Mouse (Mus musculus) forebrain, embryonic 10.5 days (tissue): ENCODE measurements around the gene Col4a1. TPM values are rescaled to one million over a fixed set of nuclear protein-coding genes. Genes with fewer than 3 reads are reported as not detected.
A peak's percentile ranks its signal among the peaks of the same experiment; 100 is the strongest.

Source experiments
- DNase-seq: peaks from one replicate; pipeline ENCODE4 v3.0.0-alpha.2; 2017; ENCODE audit warnings: low spot score; ENCODE audit errors: extremely low spot score
- H3K27ac ChIP-seq: fragments of 300-500 bp; sonication (generic); 2 replicates; pipeline ENCODE4 v1.5.1; 2016; ENCODE audit warnings: mild to moderate bottlenecking
- H3K27me3 ChIP-seq: fragments of 300-500 bp; sonication (generic); 2 replicates; pipeline ENCODE4 v1.6.1; 2016; ENCODE audit warnings: mild to moderate bottlenecking; ENCODE audit not compliant: poor library complexity, severe bottlenecking
- H3K36me3 ChIP-seq: fragments of 300-500 bp; sonication (generic); replicated peaks from 2 replicates; pipeline ENCODE4 v1.6.1; 2016; ENCODE audit warnings: mild to moderate bottlenecking, moderate library complexity
- H3K4me1 ChIP-seq: fragments of 300-500 bp; sonication (generic); 2 replicates; pipeline ENCODE4 v1.6.1; 2016
- H3K4me3 ChIP-seq: fragments of 300-500 bp; sonication (generic); 2 replicates; pipeline ENCODE4 v1.5.1; 2016; ENCODE audit warnings: mild to moderate bottlenecking, moderate library complexity
- H3K9me3 ChIP-seq: fragments of 300-500 bp; sonication (generic); 2 replicates; pipeline ENCODE4 v1.6.1; 2016; ENCODE audit warnings: mild to moderate bottlenecking, moderate library complexity
- WGBS: fragments of 180-500 bp; shearing (Covaris S2); methylation state at CpG from one replicate; pipeline ENCODE4 v1.1.7; 2016; 5-methylcytosine and 5-hydroxymethylcytosine counted together
- polyA plus RNA-seq: library from polyadenylated mRNA; unstranded; fragments of >200 nt; fragmentation: Nextera tagmentation; extraction: Ambion mirVana; gene quantifications from 2 replicates; pipeline ENCODE4 v1.2.1, GENCODE M21; 2016

Col4a1 gene
- polyA plus RNA-seq, 1 experiment from 2014 or later: 123 TPM

- Histone ChIP-seq H3K9me3 (no peaks in the 10 kb centered on the region), H3K36me3 (no peaks in the 10 kb centered on the region), H3K4me3 (no peak overlapping the region), H3K27ac (no peak overlapping the region), H3K27me3 (peaks cover 12% of the 10 kb centered on the region; the same call in 1 of the 2 replicates), H3K4me1 (peaks cover 10% of the 10 kb centered on the region)
- DNase-seq: no peak
- 89% methylated on average over 2 of the region's 2 CpGs for WGBS
Observed at GRCm38 (mm10) chr8:11169383-11169782, 143.2 kb downstream of the Col4a1 start.

- no peaks in the 10 kb centered on the region for H3K36me3 ChIP-seq
Observed at GRCm38 (mm10) chr8:11168780-11169179, 143.8 kb downstream of the Col4a1 start.

GRCm38 (mm10) chr8:11167955-11168354, 144.7 kb downstream of the Col4a1 start:
- Histone ChIP-seq H3K4me1 (peaks cover 13% of the 10 kb centered on the region), H3K4me3 (no peak overlapping the region), H3K27me3 (peaks cover 6% of the 10 kb centered on the region; the same call in 1 of the 2 replicates), H3K27ac (no peak overlapping the region), H3K9me3 (no peaks in the 10 kb centered on the region), H3K36me3 (no peaks in the 10 kb centered on the region)
- DNase-seq: no peak
- WGBS: 88% methylated on average over 9 of the region's 9 CpGs

More at GRCm38 (mm10) chr8:11168780-11169179, 143.8 kb downstream of the Col4a1 start:
- WGBS: 92% methylated on average over 3 of the region's 3 CpGs
- no peak overlapping the region for H3K4me3 ChIP-seq
- peaks cover 12% of the 10 kb centered on the region; the same call in 1 of the 2 replicates for H3K27me3 ChIP-seq
- H3K27ac ChIP-seq: no peak overlapping the region
- H3K9me3 ChIP-seq: no peaks in the 10 kb centered on the region
- peaks cover 10% of the 10 kb centered on the region for H3K4me1 ChIP-seq
- DNase-seq: no peak

GRCm38 (mm10) chr8:11165592-11165991, 147.0 kb downstream of the Col4a1 start:
- Histone ChIP-seq H3K4me3 (no peak overlapping the region), H3K36me3 (no peaks in the 10 kb centered on the region), H3K27me3 (no peaks in the 10 kb centered on the region; the same call in 1 of the 2 replicates), H3K4me1 (peaks cover 23% of the 10 kb centered on the region), H3K9me3 (0 out of 2 replicates have a peak, but pooled peaks cover 7% of the 10 kb centered on the region), H3K27ac (peak overlapping the region; percentile 48; the same call in 1 of the 2 replicates)
- DNase-seq: no peak
- 38% methylated on average over 4 of the region's 4 CpGs for WGBS

- H3K4me3 ChIP-seq: no peak overlapping the region
- H3K36me3 ChIP-seq: no peaks in the 10 kb centered on the region
- no peak overlapping the region for H3K27ac ChIP-seq
- H3K27me3 ChIP-seq: no peaks in the 10 kb centered on the region
- 91% methylated on average over 2 of the region's 2 CpGs for whole genome bisulfite sequencing
- H3K9me3 ChIP-seq: 0 out of 2 replicates have a peak, but pooled peaks cover 5% of the 10 kb centered on the region
- no peak for DNase-seq
- no peaks in the 10 kb centered on the region for H3K4me1 ChIP-seq
Observed at GRCm38 (mm10) chr8:11156319-11156692, 156.3 kb downstream of the Col4a1 start.

GRCm38 (mm10) chr8:11155579-11156318, 156.9 kb downstream of the Col4a1 start:
- H3K36me3 ChIP-seq: no peaks in the 10 kb centered on the region
- no peak overlapping the region for H3K27ac ChIP-seq
- no peak overlapping the region for H3K4me3 ChIP-seq
- no peaks in the 10 kb centered on the region for H3K27me3 ChIP-seq
- H3K4me1 ChIP-seq: no peaks in the 10 kb centered on the region
- H3K9me3 ChIP-seq: no peaks in the 10 kb centered on the region
- WGBS: 90% methylated on average over 9 of the region's 9 CpGs
- no peak for DNase-seq

- DNase-seq: no peak
- Histone ChIP-seq H3K27me3 (no peaks in the 10 kb centered on the region), H3K9me3 (no peaks in the 10 kb centered on the region), H3K27ac (no peak overlapping the region), H3K4me3 (no peak overlapping the region), H3K36me3 (no peaks in the 10 kb centered on the region), H3K4me1 (no peaks in the 10 kb centered on the region)
- 92% methylated on average over 3 of the region's 3 CpGs for WGBS
Observed at GRCm38 (mm10) chr8:11150268-11150667, 162.4 kb downstream of the Col4a1 start.

- no peaks in the 10 kb centered on the region for H3K27me3 ChIP-seq
- 93% methylated on average over 9 of the region's 9 CpGs for WGBS
Observed at GRCm38 (mm10) chr8:11149201-11149810, 163.3 kb downstream of the Col4a1 start.

GRCm38 (mm10) chr8:11148797-11149196, 163.8 kb downstream of the Col4a1 start:
- Histone ChIP-seq H3K9me3 (no peaks in the 10 kb centered on the region), H3K36me3 (no peaks in the 10 kb centered on the region), H3K4me3 (no peak overlapping the region), H3K4me1 (no peaks in the 10 kb centered on the region), H3K27me3 (no peaks in the 10 kb centered on the region), H3K27ac (no peak overlapping the region)
- WGBS: 95% methylated on average over 8 of the region's 8 CpGs
- DNase-seq: no peak

More at GRCm38 (mm10) chr8:11149201-11149810, 163.3 kb downstream of the Col4a1 start:
- H3K4me1 ChIP-seq: no peaks in the 10 kb centered on the region
- no peaks in the 10 kb centered on the region for H3K36me3 ChIP-seq
- no peak for DNase-seq
- H3K9me3 ChIP-seq: no peaks in the 10 kb centered on the region
- no peak overlapping the region for H3K27ac ChIP-seq
- H3K4me3 ChIP-seq: no peak overlapping the region

Other genes with a start within 250 kb of the Col4a1 start
- gene Col4a2, start within 50 bp of the Col4a1 start, polyA plus RNA-seq: 47.1 and 49.4 TPM in 2 replicates
- 1.4 and 1.7 TPM in 2 replicates for gene Rab20, start 165.9 kb upstream of the Col4a1 start, polyA plus RNA-seq
- 112 and 113 TPM in 2 replicates for gene Naxd, start 184.7 kb upstream of the Col4a1 start, polyA plus RNA-seq
- gene Cars2, start 238.0 kb upstream of the Col4a1 start, polyA plus RNA-seq: 17.8 and 19.4 TPM in 2 replicates
- 29.5 and 29.9 TPM in 2 replicates for gene Ing1, start 242.7 kb upstream of the Col4a1 start, polyA plus RNA-seq